Mouse (Mus musculus): ENCODE data around the gene Arih1.

DNA sequence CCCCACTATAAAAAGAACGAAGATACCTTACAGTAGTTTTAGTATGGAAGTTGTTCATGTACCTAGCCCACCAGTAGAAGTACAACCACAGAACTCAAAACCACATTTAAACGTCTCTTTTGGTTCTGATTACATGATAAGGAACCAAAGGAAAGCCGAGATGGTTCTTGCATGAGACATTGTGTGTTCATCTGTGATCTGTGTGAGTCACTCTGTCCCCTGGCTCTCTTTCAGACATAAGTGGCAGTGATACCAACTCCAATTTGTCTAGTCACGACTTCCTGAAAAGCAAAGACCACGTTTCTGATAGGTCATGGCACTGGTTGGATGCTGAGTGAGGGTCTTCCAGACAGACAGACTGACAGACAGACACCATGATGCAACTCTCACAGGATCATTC, 117.2 kb downstream of the Arih1 start:
- TF ChIP-seq EP300 (IDR thresholded peaks at IDR 0.05; ENCODE audit: low read depth) (no peak), CTCF (IDR thresholded peaks at IDR 0.05; ENCODE audit: low read depth) (no peak)
